In the genomic region with DNA sequence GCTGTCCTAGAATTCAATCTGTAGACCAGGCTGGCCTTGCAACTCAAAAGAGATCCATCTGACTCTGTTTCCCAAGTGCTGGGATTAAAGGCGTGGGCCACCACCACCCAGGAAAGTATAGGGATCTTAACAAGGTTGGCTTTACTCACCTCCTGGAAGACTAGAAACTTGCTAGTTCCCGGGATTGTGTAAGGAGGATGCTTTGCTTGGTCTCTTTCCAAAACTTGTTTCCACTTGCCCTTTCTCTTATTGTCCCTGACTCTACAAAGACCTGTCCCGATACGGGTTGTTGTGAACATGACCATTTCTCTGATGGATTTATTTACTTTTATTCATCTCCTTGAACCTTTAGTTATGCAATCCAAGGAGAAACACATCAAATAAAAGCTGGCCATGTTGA, we compare ENCODE assay signal across 25 mouse cellular contexts. TPM values are rescaled to one million over a fixed set of nuclear protein-coding genes. Genes with fewer than 3 reads are reported as not detected.
DNase-seq lines count a peak whose midpoint lies in the region; ATAC-seq and TF ChIP-seq lines count a peak whose summit lies in the region.
"Had no signal": no experiment of that assay in that cellular context is flagged by ENCODE, and none has a peak within 500 bp of the region (broad histone marks: within the 10 kb centered on the region; RNA-seq: fewer than 3 reads in every experiment).

No protein-coding gene starts in this region.

- no peaks in the 10 kb centered on the region for H3K27me3 ChIP-seq in cerebellum, adult 2 months (ENCODE audit: control insufficient read depth, insufficient read depth, low read length)
- no peaks in the 10 kb centered on the region for H3K27me3 ChIP-seq in liver, embryonic 11.5 days (replicated peaks; ENCODE audit: control insufficient read depth, insufficient read depth, low read length)
- no peaks in the 10 kb centered on the region for H3K27me3 ChIP-seq in ES-Bruce4 (ENCODE audit: control insufficient read depth, insufficient read depth, low read length, poor library complexity, severe bottlenecking)
- H3K27me3 ChIP-seq: CH12.LX; embryonic facial prominence, embryonic 13.5 days; embryonic facial prominence, embryonic 15.5 days; forebrain, embryonic 13.5 days; forebrain, embryonic 15.5 days had no signal

- WGBS in cerebellum, adult 2 months, result 92% methylated on average over 4 of the region's 4 CpGs
- WGBS in liver, embryonic 11.5 days, result 93% methylated on average over 4 of the region's 4 CpGs

- H3K36me3 ChIP-seq in liver, embryonic 11.5 days (ENCODE audit: control insufficient read depth, insufficient read depth, low read length), result peaks cover 19% of the 10 kb centered on the region; the same call in 1 of the 2 replicates
- H3K36me3 ChIP-seq in ES-Bruce4 (ENCODE audit: control insufficient read depth, insufficient read depth, low read length, poor library complexity, severe bottlenecking), result peaks cover 12% of the 10 kb centered on the region

- no peak for TF ChIP-seq EP300 in ES-Bruce4 (IDR thresholded peaks at IDR 0.05; ENCODE audit: insufficient read depth, low read depth, low read length)

- TF ChIP-seq POLR2A in cerebellum, adult 2 months (IDR thresholded peaks at IDR 0.05; ENCODE audit: borderline replicate concordance, insufficient read depth, low read length), result no peak
- TF ChIP-seq POLR2A in ES-Bruce4 (IDR thresholded peaks at IDR 0.05; ENCODE audit: insufficient read depth, low read length), result no peak

- TF ChIP-seq CTCF in cerebellum, adult 2 months (IDR thresholded peaks at IDR 0.05; ENCODE audit: borderline replicate concordance, insufficient read depth, low read depth, low read length), result no peak
- TF ChIP-seq CTCF in ES-Bruce4 (IDR thresholded peaks at IDR 0.05; ENCODE audit: low read depth, low read length), result no peak

- no peak overlapping the region for H3K4me2 ChIP-seq in liver, embryonic 11.5 days

- no peak for ATAC-seq in liver, embryonic 11.5 days (replicated peaks; ENCODE audit: low FRiP score)
- ATAC-seq: CD4-positive, CD25-positive, alpha-beta regulatory T cell, adult 4 months; forebrain, embryonic 13.5 days; forebrain, embryonic 15.5 days; forebrain, postnatal 0 days had no signal

- no peaks in the 10 kb centered on the region for H3K9me3 ChIP-seq in liver, embryonic 11.5 days (ENCODE audit: control insufficient read depth, low read length)
- H3K9me3 ChIP-seq in ES-Bruce4 (replicated peaks; ENCODE audit: control insufficient read depth, insufficient read depth, low read length, poor library complexity, severe bottlenecking), result no peaks in the 10 kb centered on the region
- H3K9me3 ChIP-seq: embryonic facial prominence, embryonic 13.5 days; embryonic facial prominence, embryonic 15.5 days; forebrain, embryonic 13.5 days; forebrain, embryonic 15.5 days had no signal

- DNase-seq in cerebellum, adult 11-12 months, result peak; percentile 35
- DNase-seq in cerebellum, adult 2 months, result no peak
- no peak for DNase-seq in liver, embryonic 11.5 days (ENCODE audit: low spot score)
- no peak for DNase-seq in liver
- peak; percentile 97 for DNase-seq in gonadal fat pad, adult 2 months (ENCODE audit: low read depth)
- no peak for DNase-seq in urinary bladder, adult 18-20 months (ENCODE audit: low spot score in 2 of 2)
- DNase-seq in layer of hippocampus, adult 9-11 months, result no peak
- DNase-seq: adrenal gland, adult 2 months; adrenal gland, postnatal 10 days; adrenal gland, postnatal 25 days; B cell, adult 2 months; cerebellum, adult 11 months; cerebellum, adult 8-10 months; cerebellum, postnatal 14 days; cerebellum, postnatal 36 days; embryo, embryonic 11 days; forebrain, postnatal 0 days had no signal

- no peak overlapping the region for H3K4me3 ChIP-seq in cerebellum, adult 2 months (replicated peaks; ENCODE audit: insufficient read depth, low read depth, low read length)
- peak overlapping the region; percentile 0; the same call in 1 of the 2 replicates for H3K4me3 ChIP-seq in liver, embryonic 11.5 days (ENCODE audit: low read depth, low read length)
- H3K4me3 ChIP-seq in ES-Bruce4 (ENCODE audit: low read depth, low read length), result no peak overlapping the region

- H3K9ac ChIP-seq in liver, embryonic 11.5 days (ENCODE audit: low read depth, low read length), result no peak overlapping the region
- H3K9ac ChIP-seq in ES-Bruce4 (ENCODE audit: low read depth, poor library complexity, severe bottlenecking), result no peak overlapping the region
- H3K9ac ChIP-seq: embryonic facial prominence, embryonic 15.5 days; forebrain, embryonic 13.5 days; forebrain, embryonic 15.5 days; forebrain, postnatal 0 days had no signal

- peaks cover 8% of the 10 kb centered on the region for H3K4me1 ChIP-seq in cerebellum, adult 2 months (ENCODE audit: control insufficient read depth, insufficient read depth, low read length)
- H3K4me1 ChIP-seq in liver, embryonic 11.5 days (replicated peaks; ENCODE audit: control insufficient read depth, insufficient read depth, low read length), result peaks cover 20% of the 10 kb centered on the region
- H3K4me1 ChIP-seq in ES-Bruce4 (ENCODE audit: control insufficient read depth, insufficient read depth, low read length), result peaks cover 2% of the 10 kb centered on the region

- H3K27ac ChIP-seq in cerebellum, adult 2 months (ENCODE audit: insufficient read depth, low read length), result no peak overlapping the region
- no peak overlapping the region for H3K27ac ChIP-seq in liver, embryonic 11.5 days (ENCODE audit: low read depth, low read length)
- peak overlapping the region; percentile 47 for H3K27ac ChIP-seq in ES-Bruce4 (ENCODE audit: insufficient read depth, low read length)

RNA-seq across cellular contexts. Expression of gene Aurkaip1, which starts 1.2 kb away (rescaled TPM):
- polyA plus RNA-seq in cerebellum, adult 2 months (2012; rRNA removed), result 155 and 159 TPM in 2 replicates
- 199 and 212 TPM in 2 replicates for polyA plus RNA-seq in liver, embryonic 11.5 days (2014; fragmentation: Nextera tagmentation; extraction: Ambion mirVana)
- 70.6 and 76.0 TPM in 2 replicates for polyA plus RNA-seq in ES-Bruce4 (2011; ENCODE audit: insufficient read depth, insufficient read length, low read depth, missing spikeins)
- 122 and 145 TPM in 2 replicates for polyA plus RNA-seq in gonadal fat pad, adult 2 months (2012; rRNA removed)

RNA-seq across cellular contexts. Expression of gene Mxra8, which starts 9.6 kb away (rescaled TPM):
- 23.8 and 29.7 TPM in 2 replicates for polyA plus RNA-seq in cerebellum, adult 2 months (2012; rRNA removed)
- polyA plus RNA-seq in liver, embryonic 11.5 days (2014; fragmentation: Nextera tagmentation; extraction: Ambion mirVana), result 14.9 and 16.6 TPM in 2 replicates
- polyA plus RNA-seq in ES-Bruce4 (2011; ENCODE audit: insufficient read depth, insufficient read length, low read depth, missing spikeins), result 21.1 and 26.1 TPM in 2 replicates
- polyA plus RNA-seq in gonadal fat pad, adult 2 months (2012; rRNA removed), result 156 and 190 TPM in 2 replicates
- polyA plus RNA-seq: erythroblast, embryonic 14.5 days had no signal

RNA-seq across cellular contexts. Expression of gene Dvl1, which starts 17.3 kb away (rescaled TPM):
- polyA plus RNA-seq in cerebellum, adult 2 months (2012; rRNA removed), result 160 and 163 TPM in 2 replicates
- polyA plus RNA-seq in liver, embryonic 11.5 days (2014; fragmentation: Nextera tagmentation; extraction: Ambion mirVana), result 7.0 and 11.0 TPM in 2 replicates
- polyA plus RNA-seq in ES-Bruce4 (2011; ENCODE audit: insufficient read depth, insufficient read length, low read depth, missing spikeins), result 15.2 and 20.3 TPM in 2 replicates
- polyA plus RNA-seq in gonadal fat pad, adult 2 months (2012; rRNA removed), result 124 and 139 TPM in 2 replicates

RNA-seq across cellular contexts. Expression of gene Ccnl2, which starts 17.6 kb away (rescaled TPM):
- 171 and 172 TPM in 2 replicates for polyA plus RNA-seq in cerebellum, adult 2 months (2012; rRNA removed)
- polyA plus RNA-seq in liver, embryonic 11.5 days (2014; fragmentation: Nextera tagmentation; extraction: Ambion mirVana), result 132 and 140 TPM in 2 replicates
- 86.1 and 87.6 TPM in 2 replicates for polyA plus RNA-seq in ES-Bruce4 (2011; ENCODE audit: insufficient read depth, insufficient read length, low read depth, missing spikeins)
- 63.7 and 69.3 TPM in 2 replicates for polyA plus RNA-seq in gonadal fat pad, adult 2 months (2012; rRNA removed)

RNA-seq across cellular contexts. Expression of gene Mrpl20, which starts 27.2 kb away (rescaled TPM):
- polyA plus RNA-seq in cerebellum, adult 2 months (2012; rRNA removed), result 109 TPM in 2 replicates
- polyA plus RNA-seq in liver, embryonic 11.5 days (2014; fragmentation: Nextera tagmentation; extraction: Ambion mirVana), result 312 and 326 TPM in 2 replicates
- polyA plus RNA-seq in ES-Bruce4 (2011; ENCODE audit: insufficient read depth, insufficient read length, low read depth, missing spikeins), result 70.0 and 82.8 TPM in 2 replicates
- polyA plus RNA-seq in gonadal fat pad, adult 2 months (2012; rRNA removed), result 71.2 and 101 TPM in 2 replicates

Comparison
In these comparisons a context has a peak if more than half of its experiments do, and no peak if none do; other contexts are left out.
1. DNase-seq: peak in cerebellum, adult 11-12 months (single experiment) and gonadal fat pad, adult 2 months (single experiment); none in cerebellum, adult 2 months (0 of 2), liver, embryonic 11.5 days (single experiment), liver (single experiment), urinary bladder, adult 18-20 months (0 of 2) and layer of hippocampus, adult 9-11 months (single experiment).